Mouse (Mus musculus) intestine, embryonic 16.5 days (tissue): ENCODE data around the gene Foxn3. TPM values are rescaled to one million over a fixed set of nuclear protein-coding genes. Genes with fewer than 3 reads are reported as not detected.

Source experiments
- ATAC-seq: fragments of 200-750 bp; cut with Nextera tagmentation; 2 replicates; pipeline ENCODE4 v1.8.0; 2017; ENCODE audit warnings: moderate TSS enrichment, moderate library complexity
- H3K27ac ChIP-seq: fragments of 300-500 bp; sonication (generic); 2 replicates; pipeline ENCODE4 v1.5.1; 2014; ENCODE audit warnings: mild to moderate bottlenecking, low read length
- H3K27me3 ChIP-seq: fragments of 300-500 bp; sonication (generic); replicated peaks from 2 replicates; pipeline ENCODE4 v1.6.1; 2014; ENCODE audit warnings: low read length, control low read depth, mixed read lengths; ENCODE audit not compliant: control insufficient read depth, insufficient read depth
- H3K36me3 ChIP-seq: fragments of 300-500 bp; sonication (generic); 2 replicates; pipeline ENCODE4 v1.6.1; 2014; ENCODE audit warnings: low read length, control low read depth; ENCODE audit not compliant: control insufficient read depth, insufficient read depth
- H3K4me1 ChIP-seq: fragments of 300-500 bp; sonication (generic); 2 replicates; pipeline ENCODE4 v1.6.1; 2014; ENCODE audit warnings: low read length, control low read depth, mixed read lengths; ENCODE audit not compliant: control insufficient read depth, insufficient read depth
- H3K4me2 ChIP-seq: fragments of 300-500 bp; sonication (generic); 2 replicates; pipeline ENCODE4 v1.6.1; 2014; ENCODE audit warnings: low read depth, low read length, control low read depth
- H3K4me3 ChIP-seq: fragments of 300-500 bp; sonication (generic); 2 replicates; pipeline ENCODE4 v1.5.1; 2014; ENCODE audit warnings: mild to moderate bottlenecking, low read length
- H3K9ac ChIP-seq: fragments of 300-500 bp; sonication (generic); 2 replicates; pipeline ENCODE4 v1.6.1; 2014; ENCODE audit warnings: low read depth, low read length
- H3K9me3 ChIP-seq: fragments of 300-500 bp; sonication (generic); 2 replicates; pipeline ENCODE4 v1.6.1; 2016; ENCODE audit warnings: low read length, control low read depth; ENCODE audit not compliant: control insufficient read depth
- WGBS: fragments of 180-500 bp; shearing (Covaris S2); extraction: QIAGEN DNeasy Blood & Tissue Kit; methylation state at CpG from one replicate; pipeline ENCODE4 v1.1.7; 2014; 5-methylcytosine and 5-hydroxymethylcytosine counted together
- polyA plus RNA-seq: library from polyadenylated mRNA; unstranded; fragments of >200 nt; fragmentation: Nextera tagmentation; extraction: Ambion mirVana; gene quantifications from 2 replicates; pipeline ENCODE4 v1.2.1, GENCODE M21; 2015

Gene Foxn3
- polyA plus RNA-seq, 1 experiment from 2014 or later: 43.0 TPM

DNA sequence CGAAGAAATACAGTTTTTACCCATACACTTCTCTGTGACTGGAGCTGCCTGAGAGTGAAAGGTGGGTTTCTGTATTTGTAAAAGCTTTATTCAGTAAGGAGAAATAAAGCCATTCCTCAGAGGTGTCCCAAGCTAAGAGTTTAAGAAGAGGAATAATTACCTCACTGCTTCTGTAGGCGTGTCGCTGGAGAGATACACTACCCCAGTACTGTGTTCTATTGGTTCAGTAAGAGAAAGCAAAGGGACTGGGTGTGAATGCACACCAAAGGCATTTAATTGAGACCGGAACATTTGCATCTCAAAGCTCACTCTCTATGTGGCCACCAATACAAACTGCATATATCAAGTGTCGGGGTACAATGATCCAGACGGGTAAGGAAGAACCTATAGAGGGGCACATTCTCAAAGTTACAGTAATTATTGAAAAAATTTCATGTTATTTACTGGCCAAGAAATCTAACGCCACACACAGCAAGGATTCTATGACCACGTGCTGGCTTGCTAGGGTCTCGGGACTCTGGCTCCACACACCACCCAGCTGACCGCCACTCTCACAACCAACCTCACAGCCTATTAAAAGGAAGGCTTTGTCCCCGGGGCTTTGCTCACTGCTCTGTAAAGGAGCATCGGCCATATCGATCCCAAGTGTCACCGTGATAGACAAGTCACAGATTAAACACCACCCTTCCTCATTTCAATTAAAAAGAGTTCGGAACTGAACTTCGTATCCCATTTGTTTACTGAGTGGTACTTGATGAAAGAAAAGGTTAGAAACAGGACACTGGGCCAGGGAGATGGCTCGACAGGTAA lies 333.2 kb downstream of the Foxn3 start:
- Histone ChIP-seq H3K27ac (no peak overlapping the region), H3K4me1 (peaks cover 3% of the 10 kb centered on the region; the same call in 1 of the 2 replicates), H3K4me2 (no peak overlapping the region), H3K27me3 (no peaks in the 10 kb centered on the region), H3K36me3 (no peaks in the 10 kb centered on the region), H3K9me3 (no peaks in the 10 kb centered on the region), H3K4me3 (no peak overlapping the region), H3K9ac (no peak overlapping the region)
- 67% methylated on average over 17 of the region's 17 CpGs for WGBS
- ATAC-seq: no peak

DNA sequence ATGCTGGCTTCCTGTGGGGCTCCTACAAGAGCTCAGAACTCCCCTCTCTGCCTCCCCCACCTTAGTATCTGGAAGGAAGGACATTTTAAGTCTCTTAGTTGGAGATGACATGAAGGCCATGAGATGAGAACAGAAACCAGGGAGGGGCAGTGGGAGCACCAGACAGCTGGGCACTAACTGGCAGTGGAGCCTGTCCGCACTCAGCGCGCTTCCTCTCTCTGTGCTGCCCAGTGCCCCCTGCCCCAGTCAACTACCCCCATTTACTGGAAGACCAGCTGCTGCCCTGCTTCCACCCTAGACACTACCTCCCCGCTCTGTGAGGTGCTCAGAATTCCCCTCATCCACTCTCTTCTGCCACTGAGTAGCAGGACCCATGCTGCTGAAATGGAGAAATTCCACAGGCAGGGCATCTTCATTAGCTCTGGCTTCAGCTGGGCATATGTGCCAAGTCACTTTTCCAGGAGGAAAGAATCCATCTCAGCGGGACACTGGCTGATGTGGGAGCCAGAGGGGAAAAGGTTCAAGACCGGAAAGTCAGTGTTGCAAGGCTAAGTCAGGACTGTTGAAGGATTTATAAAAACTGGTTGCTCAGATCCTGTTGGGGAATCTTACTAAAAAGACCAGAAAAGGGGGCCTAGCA lies 335.9 kb downstream of the Foxn3 start:
- Histone ChIP-seq H3K27me3 (no peaks in the 10 kb centered on the region), H3K27ac (no peak overlapping the region), H3K9me3 (no peaks in the 10 kb centered on the region), H3K9ac (no peak overlapping the region), H3K4me2 (no peak overlapping the region), H3K4me1 (no peaks in the 10 kb centered on the region), H3K36me3 (no peaks in the 10 kb centered on the region), H3K4me3 (no peak overlapping the region)
- 92% methylated on average over 6 of the region's 6 CpGs for WGBS
- ATAC-seq: no peak

DNA sequence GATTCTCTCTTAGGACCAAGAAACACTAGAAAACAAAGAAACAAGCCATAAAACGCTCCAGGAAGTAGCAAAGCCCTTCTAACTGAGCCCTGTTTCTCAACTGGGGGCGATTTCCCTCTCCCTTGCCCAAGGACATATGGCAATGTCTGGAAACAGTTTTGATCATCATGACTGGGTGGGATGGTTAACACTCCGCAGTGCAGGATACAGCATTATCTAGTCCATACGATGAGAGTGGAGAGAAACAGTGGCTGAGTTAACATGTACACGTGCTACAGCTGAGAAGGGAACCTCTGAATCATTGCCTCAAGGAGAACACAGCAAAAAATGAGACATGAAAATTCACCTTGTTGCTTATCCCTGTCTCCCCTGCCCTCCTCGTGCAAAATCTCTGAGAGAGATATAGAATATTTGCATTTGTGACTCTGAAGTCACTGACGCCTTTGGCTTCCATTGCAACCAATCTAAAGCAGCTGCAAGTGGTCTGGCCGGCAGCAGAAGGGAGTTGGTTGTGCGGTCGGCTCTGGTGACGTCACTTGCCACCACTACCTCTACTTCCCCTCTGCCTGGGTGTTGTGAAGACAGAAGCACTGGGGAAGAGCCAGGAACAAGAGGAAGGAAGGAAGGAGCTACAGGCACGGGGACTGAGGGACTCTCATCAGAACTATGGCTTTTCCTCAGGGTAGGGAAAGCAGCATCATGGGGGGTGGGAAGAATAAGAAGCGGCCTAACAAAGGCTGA lies 338.3 kb downstream of the Foxn3 start:
- Histone ChIP-seq H3K9me3 (no peaks in the 10 kb centered on the region), H3K4me2 (no peak overlapping the region), H3K27ac (no peak overlapping the region), H3K4me1 (no peaks in the 10 kb centered on the region; the same call in 1 of the 2 replicates), H3K4me3 (no peak overlapping the region), H3K27me3 (no peaks in the 10 kb centered on the region), H3K9ac (no peak overlapping the region), H3K36me3 (no peaks in the 10 kb centered on the region)
- no peak for ATAC-seq
- WGBS: 71% methylated on average over 13 of the region's 13 CpGs

DNA sequence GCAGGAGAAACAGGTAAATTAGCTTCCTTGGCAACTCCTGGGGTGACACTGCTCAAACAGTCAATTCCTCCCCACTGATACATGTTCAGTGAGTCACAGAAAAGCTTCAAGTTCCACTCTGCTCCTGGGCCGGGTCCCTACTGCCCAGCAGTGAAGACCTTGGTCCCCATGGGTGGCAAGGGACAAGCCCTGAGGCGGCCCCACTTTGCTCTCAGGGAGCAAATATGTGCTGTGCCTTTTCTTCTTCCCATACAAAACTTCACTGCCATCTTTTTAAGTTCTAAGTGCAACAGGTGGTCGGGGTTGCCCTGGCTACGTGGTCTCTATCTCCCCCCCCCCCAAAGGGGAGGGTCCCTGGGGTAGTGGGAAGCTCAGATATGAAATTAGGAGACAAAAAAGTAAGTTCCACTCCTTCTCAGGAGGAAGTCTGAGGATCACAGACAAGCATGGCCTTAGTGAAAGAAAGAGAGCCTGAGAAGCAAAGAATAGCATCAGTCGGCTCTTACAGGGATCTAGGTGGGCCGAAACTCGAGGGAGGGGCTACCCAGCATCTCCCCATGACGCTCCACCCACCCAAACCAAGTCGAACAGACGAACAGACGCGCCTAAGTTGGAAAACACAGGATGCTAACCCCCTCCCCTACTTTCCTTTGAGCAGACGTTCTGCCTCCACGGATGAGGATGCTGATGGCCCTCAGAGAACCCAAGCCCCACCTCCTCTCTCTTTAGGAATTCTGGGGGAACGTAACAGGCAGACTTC lies 342.1 kb downstream of the Foxn3 start:
- Histone ChIP-seq H3K4me2 (no peak overlapping the region), H3K9ac (no peak overlapping the region), H3K4me3 (no peak overlapping the region), H3K36me3 (no peaks in the 10 kb centered on the region), H3K27ac (no peak overlapping the region), H3K4me1 (peaks cover 9% of the 10 kb centered on the region; the same call in 1 of the 2 replicates), H3K27me3 (no peaks in the 10 kb centered on the region), H3K9me3 (no peaks in the 10 kb centered on the region)
- 64% methylated on average over 15 of the region's 15 CpGs for WGBS
- ATAC-seq: no peak

DNA sequence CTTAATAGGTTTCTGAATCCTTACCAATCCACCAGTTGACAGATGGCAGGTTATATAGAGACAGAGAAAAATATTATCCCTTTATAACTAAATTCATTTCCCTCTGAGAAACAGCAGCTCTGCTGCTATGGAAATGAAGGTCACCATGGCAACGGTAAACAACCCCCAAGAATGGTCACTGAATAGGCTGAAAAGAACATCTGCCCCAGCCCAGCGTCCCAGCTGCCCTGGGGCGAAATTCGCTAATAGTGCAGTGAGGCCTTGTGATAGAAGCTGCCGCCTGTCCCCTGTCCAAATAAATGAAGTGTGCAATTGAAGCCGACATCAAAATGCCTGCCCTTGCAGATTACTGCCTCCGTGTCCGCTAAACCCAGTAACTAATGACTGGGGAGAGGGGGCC lies 343.0 kb downstream of the Foxn3 start:
- no peaks in the 10 kb centered on the region for H3K9me3 ChIP-seq
- ATAC-seq: no peak
- 47% methylated on average over 8 of the region's 8 CpGs for WGBS
- H3K4me3 ChIP-seq: no peak overlapping the region
- H3K9ac ChIP-seq: no peak overlapping the region
- no peak overlapping the region for H3K4me2 ChIP-seq
- no peaks in the 10 kb centered on the region for H3K36me3 ChIP-seq
- no peaks in the 10 kb centered on the region for H3K27me3 ChIP-seq
- H3K4me1 ChIP-seq: peaks cover 13% of the 10 kb centered on the region; the same call in 1 of the 2 replicates
- no peak overlapping the region for H3K27ac ChIP-seq

DNA sequence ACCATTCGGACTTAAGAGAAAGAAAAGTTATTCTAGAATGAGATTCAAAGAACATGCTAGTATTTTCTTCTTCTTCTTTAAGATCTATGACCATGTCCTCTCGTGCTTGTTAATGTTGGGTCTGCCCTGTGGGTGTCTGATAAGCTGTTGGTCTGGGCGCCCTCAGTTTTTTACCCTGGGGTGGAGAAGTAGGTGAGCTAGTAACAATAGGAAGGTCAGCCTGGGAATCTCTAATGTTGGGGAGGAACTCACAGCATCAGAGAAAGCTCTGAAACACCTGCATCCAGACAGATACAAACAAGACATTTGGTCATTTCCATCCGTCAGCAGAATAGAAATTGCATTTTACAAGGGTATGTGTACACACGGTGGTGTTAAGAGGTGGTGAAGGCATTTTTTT lies 343.6 kb downstream of the Foxn3 start:
- no peak for ATAC-seq
- Histone ChIP-seq H3K36me3 (no peaks in the 10 kb centered on the region), H3K27ac (no peak overlapping the region), H3K4me1 (peaks cover 15% of the 10 kb centered on the region; the same call in 1 of the 2 replicates), H3K9me3 (no peaks in the 10 kb centered on the region), H3K4me3 (no peak overlapping the region), H3K4me2 (no peak overlapping the region), H3K9ac (no peak overlapping the region), H3K27me3 (no peaks in the 10 kb centered on the region)
- 76% methylated on average over 5 of the region's 5 CpGs for WGBS

DNA sequence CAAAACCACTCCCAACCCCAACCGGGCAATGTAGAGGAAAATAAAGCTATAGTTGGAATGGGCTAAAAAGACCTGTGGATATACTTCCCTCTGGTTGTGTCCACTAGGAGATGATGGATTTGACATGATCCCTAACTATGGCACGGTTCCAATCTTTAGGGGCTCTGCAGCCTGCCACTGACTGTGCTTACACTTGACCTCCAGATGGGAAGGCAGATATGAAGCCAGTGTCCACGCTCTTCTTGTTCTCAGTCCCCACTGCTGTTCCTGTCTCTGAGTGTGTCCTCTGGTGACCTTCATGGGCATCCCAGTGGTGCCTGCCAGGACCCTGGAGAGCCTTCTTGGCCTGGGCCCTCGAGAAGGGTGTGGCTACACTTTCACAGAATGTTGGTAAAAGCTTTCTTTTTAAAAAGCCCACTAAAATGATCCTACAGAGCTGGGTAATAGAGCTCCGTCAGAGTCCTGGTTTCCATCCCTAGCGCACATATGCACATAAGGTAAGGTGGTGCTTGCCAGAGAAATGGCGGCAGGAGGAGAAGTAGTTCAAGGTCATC lies 346.2 kb downstream of the Foxn3 start:
- H3K27ac ChIP-seq: no peak overlapping the region
- H3K36me3 ChIP-seq: no peaks in the 10 kb centered on the region
- ATAC-seq: no peak
- H3K27me3 ChIP-seq: no peaks in the 10 kb centered on the region
- no peak overlapping the region for H3K4me2 ChIP-seq
- peaks cover 15% of the 10 kb centered on the region; the same call in 1 of the 2 replicates for H3K4me1 ChIP-seq
- H3K9ac ChIP-seq: no peak overlapping the region
- no peaks in the 10 kb centered on the region for H3K9me3 ChIP-seq
- no peak overlapping the region for H3K4me3 ChIP-seq
- WGBS: 76% methylated on average over 7 of the region's 7 CpGs

DNA sequence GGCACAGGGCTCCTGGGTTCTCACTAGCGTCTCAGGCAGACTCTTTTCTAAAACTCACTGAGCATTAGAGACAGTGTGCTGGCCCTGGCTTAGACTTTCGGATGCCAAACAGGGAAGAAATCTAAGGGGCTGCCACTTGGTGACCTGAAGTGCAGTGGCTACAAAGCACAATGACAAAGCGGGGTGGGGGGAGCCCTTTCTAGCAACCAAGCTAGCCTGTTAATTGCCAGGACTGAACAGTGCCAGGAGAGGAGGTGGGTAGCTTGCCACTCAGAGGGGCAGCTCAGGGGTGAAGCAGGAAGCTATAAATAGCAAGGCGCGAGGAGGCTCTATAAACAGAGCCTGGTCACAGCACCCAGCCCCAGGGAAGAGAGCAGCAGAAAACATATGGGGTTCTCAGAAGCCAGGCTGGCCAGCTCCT lies 347.0 kb downstream of the Foxn3 start:
- no peaks in the 10 kb centered on the region for H3K27me3 ChIP-seq
- H3K27ac ChIP-seq: no peak overlapping the region
- no peak for ATAC-seq
- H3K9ac ChIP-seq: no peak overlapping the region
- WGBS: 52% methylated on average over 5 of the region's 5 CpGs
- no peaks in the 10 kb centered on the region for H3K9me3 ChIP-seq
- H3K36me3 ChIP-seq: no peaks in the 10 kb centered on the region
- no peak overlapping the region for H3K4me2 ChIP-seq
- H3K4me1 ChIP-seq: peaks cover 15% of the 10 kb centered on the region; the same call in 1 of the 2 replicates
- no peak overlapping the region for H3K4me3 ChIP-seq
